Mouse (Mus musculus): ENCODE measurements around the gene Hps4. TPM values are rescaled to one million over a fixed set of nuclear protein-coding genes. Genes with fewer than 3 reads are reported as not detected.

Hps4 gene
- total RNA-seq, 1 experiment: 19.5 TPM

GRCm38 (mm10) chr5:112367929-112368328, 25.0 kb downstream of the Hps4 start:
- Histone ChIP-seq H3K4me1 (ENCODE audit: control insufficient read depth in 2 of 2, insufficient read depth in 2 of 2, low read length in 2 of 2, poor library complexity in 1 of 2) (peaks cover 0 to 3% of the 10 kb centered on the region in 2 experiments; a peak in 1 of 4 replicates), H3K9ac (ENCODE audit: insufficient read depth, low read depth, low read length, poor library complexity, severe bottlenecking) (no peak overlapping the region), H3K9me3 (ENCODE audit: control insufficient read depth, insufficient read depth, low read depth, low read length) (no peaks in the 10 kb centered on the region), H3K36me3 (ENCODE audit: control insufficient read depth, insufficient read depth, low read length, poor library complexity, severe bottlenecking) (peaks cover 39% of the 10 kb centered on the region; the same call in 1 of the 2 replicates), H3K27ac (ENCODE audit: insufficient read depth, low read depth, low read length, poor library complexity, severe bottlenecking) (no peak overlapping the region), H3K4me3 (ENCODE audit: insufficient read depth in 1 of 2, low read depth in 1 of 2, low read length in 2 of 2, poor library complexity in 1 of 2, severe bottlenecking in 1 of 2) (no peak overlapping the region)
- DNase-seq (ENCODE audit: low read depth, low spot score): no peak
- in situ Hi-C loops (cut with MboI; ENCODE audit: low sequenced_read_pairs in 2 of 2, unreplicated experiment in 2 of 2): no loop called here
- TF ChIP-seq HCFC1 (IDR thresholded peaks at IDR 0.05; ENCODE audit: borderline replicate concordance, insufficient read depth, low read length) (no peak), ZC3H11A (IDR thresholded peaks at IDR 0.05; ENCODE audit: borderline replicate concordance, low read depth, low read length) (no peak), MAFK (IDR thresholded peaks at IDR 0.05; ENCODE audit: insufficient read depth, low read depth, low read length) (no peak)

- TF ChIP-seq HCFC1 (IDR thresholded peaks at IDR 0.05; ENCODE audit: borderline replicate concordance, insufficient read depth, low read length) (no peak), ZC3H11A (IDR thresholded peaks at IDR 0.05; ENCODE audit: borderline replicate concordance, low read depth, low read length) (no peak), CHD2 (IDR thresholded peaks at IDR 0.05; ENCODE audit: low read depth, low read length) (no peak), MAFK (IDR thresholded peaks at IDR 0.05; ENCODE audit: insufficient read depth, low read depth, low read length) (no peak), ZNF384 (IDR thresholded peaks at IDR 0.05; ENCODE audit: low read depth, low read length) (no peak)
- Histone ChIP-seq H3K27ac (ENCODE audit: insufficient read depth, low read depth, low read length, poor library complexity, severe bottlenecking) (no peak overlapping the region), H3K9me3 (ENCODE audit: control insufficient read depth, insufficient read depth, low read depth, low read length) (no peaks in the 10 kb centered on the region), H3K9ac (ENCODE audit: insufficient read depth, low read depth, low read length, poor library complexity, severe bottlenecking) (no peak overlapping the region), H3K4me1 (ENCODE audit: control insufficient read depth in 2 of 2, insufficient read depth in 2 of 2, low read length in 2 of 2, poor library complexity in 1 of 2) (peaks cover 0 to 3% of the 10 kb centered on the region in 2 experiments; a peak in 1 of 4 replicates), H3K36me3 (ENCODE audit: control insufficient read depth, insufficient read depth, low read length, poor library complexity, severe bottlenecking) (peaks cover 34% of the 10 kb centered on the region; the same call in 1 of the 2 replicates), H3K4me3 (ENCODE audit: insufficient read depth in 1 of 2, low read depth in 1 of 2, low read length in 2 of 2, poor library complexity in 1 of 2, severe bottlenecking in 1 of 2) (no peak overlapping the region)
- in situ Hi-C loops (cut with MboI; ENCODE audit: low sequenced_read_pairs in 2 of 2, unreplicated experiment in 2 of 2): no loop called here
- no peak for DNase-seq (ENCODE audit: low read depth, low spot score)
Observed at GRCm38 (mm10) chr5:112368666-112369065, 25.8 kb downstream of the Hps4 start.

- no peak overlapping the region for H3K27ac ChIP-seq (ENCODE audit: insufficient read depth, low read depth, low read length, poor library complexity, severe bottlenecking)
- H3K4me3 ChIP-seq (ENCODE audit: insufficient read depth in 1 of 2, low read depth in 1 of 2, low read length in 2 of 2, poor library complexity in 1 of 2, severe bottlenecking in 1 of 2): no peak overlapping the region
- H3K9me3 ChIP-seq (ENCODE audit: control insufficient read depth, insufficient read depth, low read depth, low read length): no peaks in the 10 kb centered on the region
- in situ Hi-C loops (cut with MboI; ENCODE audit: low sequenced_read_pairs in 2 of 2, unreplicated experiment in 2 of 2): no loop called here
- TF ChIP-seq MAFK (IDR thresholded peaks at IDR 0.05; ENCODE audit: insufficient read depth, low read depth, low read length): no peak
- TF ChIP-seq ZNF384 (IDR thresholded peaks at IDR 0.05; ENCODE audit: low read depth, low read length): no peak
- TF ChIP-seq CHD2 (IDR thresholded peaks at IDR 0.05; ENCODE audit: low read depth, low read length): no peak
- no peak for TF ChIP-seq ZC3H11A (IDR thresholded peaks at IDR 0.05; ENCODE audit: borderline replicate concordance, low read depth, low read length)
- TF ChIP-seq HCFC1 (IDR thresholded peaks at IDR 0.05; ENCODE audit: borderline replicate concordance, insufficient read depth, low read length): no peak
- H3K36me3 ChIP-seq (ENCODE audit: control insufficient read depth, insufficient read depth, low read length, poor library complexity, severe bottlenecking): peaks cover 34% of the 10 kb centered on the region; the same call in 1 of the 2 replicates
- DNase-seq (ENCODE audit: low read depth, low spot score): no peak
- H3K4me1 ChIP-seq (ENCODE audit: control insufficient read depth in 2 of 2, insufficient read depth in 2 of 2, low read length in 2 of 2, poor library complexity in 1 of 2): peaks cover 0 to 3% of the 10 kb centered on the region in 2 experiments; a peak in 1 of 4 replicates
- no peak overlapping the region for H3K9ac ChIP-seq (ENCODE audit: insufficient read depth, low read depth, low read length, poor library complexity, severe bottlenecking)
Observed at GRCm38 (mm10) chr5:112369326-112369725, 26.4 kb downstream of the Hps4 start.

- H3K4me3 ChIP-seq (ENCODE audit: insufficient read depth in 1 of 2, low read depth in 1 of 2, low read length in 2 of 2, poor library complexity in 1 of 2, severe bottlenecking in 1 of 2): no peak overlapping the region
- H3K9ac ChIP-seq (ENCODE audit: insufficient read depth, low read depth, low read length, poor library complexity, severe bottlenecking): no peak overlapping the region
- peaks cover 0 to 3% of the 10 kb centered on the region in 2 experiments; a peak in 1 of 4 replicates for H3K4me1 ChIP-seq (ENCODE audit: control insufficient read depth in 2 of 2, insufficient read depth in 2 of 2, low read length in 2 of 2, poor library complexity in 1 of 2)
- TF ChIP-seq HCFC1 (IDR thresholded peaks at IDR 0.05; ENCODE audit: borderline replicate concordance, insufficient read depth, low read length) (no peak), ZC3H11A (IDR thresholded peaks at IDR 0.05; ENCODE audit: borderline replicate concordance, low read depth, low read length) (no peak), ZNF384 (IDR thresholded peaks at IDR 0.05; ENCODE audit: low read depth, low read length) (no peak), CHD2 (IDR thresholded peaks at IDR 0.05; ENCODE audit: low read depth, low read length) (no peak), MAFK (IDR thresholded peaks at IDR 0.05; ENCODE audit: insufficient read depth, low read depth, low read length) (no peak)
- DNase-seq (ENCODE audit: low read depth, low spot score): no peak
- in situ Hi-C loops (cut with MboI; ENCODE audit: low sequenced_read_pairs in 2 of 2, unreplicated experiment in 2 of 2): no loop called here
- H3K36me3 ChIP-seq (ENCODE audit: control insufficient read depth, insufficient read depth, low read length, poor library complexity, severe bottlenecking): peaks cover 28% of the 10 kb centered on the region; the same call in 1 of the 2 replicates
- H3K9me3 ChIP-seq (ENCODE audit: control insufficient read depth, insufficient read depth, low read depth, low read length): no peaks in the 10 kb centered on the region
- H3K27ac ChIP-seq (ENCODE audit: insufficient read depth, low read depth, low read length, poor library complexity, severe bottlenecking): no peak overlapping the region
Observed at GRCm38 (mm10) chr5:112370236-112370813, 27.4 kb downstream of the Hps4 start.

Data from ES-E14 (cell line).